Mouse (Mus musculus): ENCODE results near the gene Pygo2. TPM values are rescaled to one million over a fixed set of nuclear protein-coding genes. Genes with fewer than 3 reads are reported as not detected.

Gene Pygo2
- total and polyA plus RNA-seq, 3 experiments = 21.9 to 40.8 (median 29.7) TPM

GRCm38 (mm10) chr3:89411490-89412393 lies 18.3 kb upstream of the Pygo2 start, which contains the start of gene Flad1:
TSS of gene Flad1 (minus strand) at chr3:89411870.
- Histone ChIP-seq H3K4me1 (ENCODE audit: control insufficient read depth in 1 of 2, insufficient read depth in 2 of 2) (peaks cover 8 to 54% of the 10 kb centered on the region in 2 experiments), H3K36me3 (replicated peaks in 1 of 2; ENCODE audit: control insufficient read depth in 1 of 2, insufficient read depth in 1 of 2, low read length in 1 of 2) (peaks cover 48 to 64% of the 10 kb centered on the region in 2 experiments), H3K9ac (ENCODE audit: insufficient read depth, low read depth) (peak within 1 kb of the TSS; percentile 69), H3K4me2 (ENCODE audit: insufficient read depth, low read depth, poor library complexity, severe bottlenecking) (peak within 1 kb of the TSS; percentile 58), H3K4me3 (replicated peaks in 1 of 3; ENCODE audit: low read depth in 2 of 3, low read length in 2 of 3, poor library complexity in 1 of 3) (peak within 1 kb of the TSS; percentile 61 to 96 (median 64)), H3K9me3 (replicated peaks; ENCODE audit: low read length) (peaks cover 8% of the 10 kb centered on the region), H3K27me3 (replicated peaks) (no peaks in the 10 kb centered on the region), H3K27ac (ENCODE audit: insufficient read depth, low read depth) (peak within 1 kb of the TSS; percentile 64; the same call in 1 of the 2 replicates), H3K79me2 (replicated peaks; ENCODE audit: control insufficient read depth, extremely low read depth, insufficient read depth, poor library complexity, severe bottlenecking) (peaks cover 17% of the 10 kb centered on the region)
- peak; percentile 100 for DNase-seq (ENCODE audit: extremely low read depth)
- TF ChIP-seq NELFE (IDR thresholded peaks at IDR 0.05; ENCODE audit: low read depth, low read length) (peak; percentile 63), POLR2AphosphoS2 (IDR thresholded peaks at IDR 0.05; ENCODE audit: low read depth, low read length) (peak; percentile 94), TCF12 (IDR thresholded peaks at IDR 0.05; ENCODE audit: low read depth, low read length) (peak; percentile 52), ELF1 (IDR thresholded peaks at IDR 0.05; ENCODE audit: low read depth, low read length) (peak; percentile 98), SIN3A (IDR thresholded peaks at IDR 0.05; ENCODE audit: low read length) (peak; percentile 98), MAFK (IDR thresholded peaks at IDR 0.05; ENCODE audit: insufficient replicate concordance, low read length) (no peak), MYC (IDR thresholded peaks at IDR 0.05; ENCODE audit: low read depth, low read length) (no peak; the same call in 1 of the 2 replicates), USF2 (conservative IDR thresholded peaks at IDR 0.05; ENCODE audit: low read depth, low read length) (no peak), KAT2A (IDR thresholded peaks at IDR 0.05; ENCODE audit: insufficient replicate concordance, low read length) (peak; percentile 93), CHD2 (IDR thresholded peaks at IDR 0.05; ENCODE audit: low read length) (peak; percentile 99), POLR2A (IDR thresholded peaks at IDR 0.05; ENCODE audit: low read depth, low read length) (peak; percentile 67), ZKSCAN1 (IDR thresholded peaks at IDR 0.05; ENCODE audit: borderline replicate concordance, low read depth, low read length) (no peak), MAZ (IDR thresholded peaks at IDR 0.05; ENCODE audit: low read depth, low read length) (peak; percentile 27; the same call in 1 of the 2 replicates), EP300 (IDR thresholded peaks at IDR 0.05; ENCODE audit: low read length) (no peak), RAD21 (IDR thresholded peaks at IDR 0.05; ENCODE audit: low read depth, low read length) (no peak), MXI1 (IDR thresholded peaks at IDR 0.05; ENCODE audit: low read depth, low read length) (peak; percentile 91), USF1 (IDR thresholded peaks at IDR 0.05; ENCODE audit: low read depth, low read length) (no peak), NRF1 (IDR thresholded peaks at IDR 0.05; ENCODE audit: low read depth, low read length) (peak; percentile 66), IRF4 (IDR thresholded peaks at IDR 0.05; ENCODE audit: low read depth, low read length) (peak; percentile 29; the same call in 1 of the 2 replicates), HCFC1 (IDR thresholded peaks at IDR 0.05; ENCODE audit: low read depth, low read length) (peak; percentile 87), ZNF384 (IDR thresholded peaks at IDR 0.05; ENCODE audit: low read depth, low read length) (no peak)
- dilution Hi-C loops (cut with MboI; ENCODE audit: extremely low pct_ligation_motif_present, extremely low pct_unique_long_range_greater_than_20kb, low sequenced_read_pairs) = no loop called here
- in situ Hi-C loops (cut with MboI; ENCODE audit: low pct_ligation_motif_present, low pct_unique_long_range_greater_than_20kb, low sequenced_read_pairs) = no loop called here

All from CH12.LX (cell line).